Mouse (Mus musculus) intestine, postnatal 0 days (tissue): Measurements from ENCODE around the gene Synj2. TPM values are rescaled to one million over a fixed set of nuclear protein-coding genes. Genes with fewer than 3 reads are reported as not detected.
A peak's percentile ranks its signal among the peaks of the same experiment; 100 is the strongest.

Experiments used
- ATAC-seq: fragments of 200-750 bp; cut with Nextera tagmentation; 2 replicates; pipeline ENCODE4 v1.8.0; 2017; ENCODE audit warnings: mild to moderate bottlenecking, moderate TSS enrichment, moderate library complexity
- H3K27ac ChIP-seq: fragments of 300-500 bp; sonication (generic); 2 replicates; pipeline ENCODE4 v1.5.1; 2014; ENCODE audit warnings: mild to moderate bottlenecking, low read depth, low read length, moderate library complexity
- H3K27me3 ChIP-seq: fragments of 300-500 bp; sonication (generic); replicated peaks from 2 replicates; pipeline ENCODE4 v1.6.1; 2014; ENCODE audit warnings: low read length, mixed read lengths; ENCODE audit not compliant: control insufficient read depth, insufficient read depth
- H3K36me3 ChIP-seq: fragments of 300-500 bp; sonication (generic); 2 replicates; pipeline ENCODE4 v1.6.1; 2014; ENCODE audit warnings: mild to moderate bottlenecking, moderate library complexity; ENCODE audit not compliant: control insufficient read depth, insufficient read depth
- H3K4me1 ChIP-seq: fragments of 300-500 bp; sonication (generic); replicated peaks from 2 replicates; pipeline ENCODE4 v1.6.1; 2014; ENCODE audit warnings: antibody characterized with exemption, low read length, mixed read lengths; ENCODE audit not compliant: control insufficient read depth, insufficient read depth
- H3K4me2 ChIP-seq: fragments of 300-500 bp; sonication (generic); replicated peaks from 2 replicates; pipeline ENCODE4 v1.6.1; 2014; ENCODE audit warnings: low read depth, mild to moderate bottlenecking, moderate library complexity
- H3K4me3 ChIP-seq: fragments of 300-500 bp; sonication (generic); 2 replicates; pipeline ENCODE4 v1.5.1; 2014; ENCODE audit warnings: low read depth, low read length
- H3K9ac ChIP-seq: fragments of 300-500 bp; sonication (generic); 2 replicates; pipeline ENCODE4 v1.6.1; 2014; ENCODE audit warnings: mild to moderate bottlenecking, low read depth, low read length
- H3K9me3 ChIP-seq: fragments of 300-500 bp; sonication (generic); 2 replicates; pipeline ENCODE4 v1.6.1; 2016; ENCODE audit warnings: mixed run types; ENCODE audit not compliant: control insufficient read depth
- CTCF ChIP-seq: sonication (generic); IDR thresholded peaks from 2 replicates; pipeline ENCODE4 v1.5.1; 2016; ENCODE audit warnings: low read depth, mild to moderate bottlenecking, control low read depth, antibody characterized with exemption, moderate library complexity
- WGBS: fragments of 180-500 bp; shearing (Covaris S2); extraction: QIAGEN DNeasy Blood & Tissue Kit; methylation state at CpG from one replicate; pipeline ENCODE4 v1.1.7; 2014; 5-methylcytosine and 5-hydroxymethylcytosine counted together
- polyA plus RNA-seq: library from polyadenylated mRNA; unstranded; fragments of >200 nt; fragmentation: Nextera tagmentation; extraction: Ambion mirVana; gene quantifications from 2 replicates; pipeline ENCODE4 v1.2.1, GENCODE M21; 2015

Synj2 gene
- polyA plus RNA-seq, 1 experiment from 2014 or later: 2.6 TPM

GRCm38 (mm10) chr17:5929031-5929430, 12.0 kb upstream of the Synj2 start:
- Histone ChIP-seq H3K4me3 (no peak overlapping the region), H3K36me3 (peaks cover 69% of the 10 kb centered on the region), H3K9ac (no peak overlapping the region), H3K27ac (no peak overlapping the region), H3K9me3 (no peaks in the 10 kb centered on the region), H3K27me3 (no peaks in the 10 kb centered on the region), H3K4me2 (no peak overlapping the region), H3K4me1 (no peaks in the 10 kb centered on the region)
- TF ChIP-seq CTCF: no peak
- WGBS: 86% methylated on average over 6 of the region's 6 CpGs
- ATAC-seq: no peak

- H3K9ac ChIP-seq: no peak overlapping the region
- H3K27ac ChIP-seq: no peak overlapping the region
- peaks cover 40% of the 10 kb centered on the region for H3K36me3 ChIP-seq
- ATAC-seq: no peak
- no peaks in the 10 kb centered on the region for H3K27me3 ChIP-seq
- H3K4me1 ChIP-seq: peaks cover 6% of the 10 kb centered on the region; the same call in 1 of the 2 replicates
- no peak overlapping the region for H3K4me3 ChIP-seq
- WGBS: 73% methylated on average over 4 of the region's 5 CpGs
- H3K4me2 ChIP-seq: no peak overlapping the region
- no peak for TF ChIP-seq CTCF
- no peaks in the 10 kb centered on the region for H3K9me3 ChIP-seq
Measured at GRCm38 (mm10) chr17:5932161-5932560, 8.9 kb upstream of the Synj2 start.

- peak overlapping the region; percentile 71 for H3K4me2 ChIP-seq
- no peaks in the 10 kb centered on the region for H3K9me3 ChIP-seq
- peak; percentile 83 for ATAC-seq
- H3K9ac ChIP-seq: peak overlapping the region; percentile 48
- peaks cover 15% of the 10 kb centered on the region for H3K36me3 ChIP-seq
- peak overlapping the region; percentile 64; the same call in 1 of the 2 replicates for H3K27ac ChIP-seq
- H3K4me3 ChIP-seq: peak overlapping the region; percentile 42
- H3K27me3 ChIP-seq: no peaks in the 10 kb centered on the region
- H3K4me1 ChIP-seq: peaks cover 6% of the 10 kb centered on the region; the same call in 1 of the 2 replicates
- WGBS: 2% methylated on average over 30 of the region's 30 CpGs
- TF ChIP-seq CTCF: no peak
Measured at GRCm38 (mm10) chr17:5934554-5935324, 6.3 kb upstream of the Synj2 start.

GRCm38 (mm10) chr17:5935680-5936079, 5.4 kb upstream of the Synj2 start:
- Histone ChIP-seq H3K9me3 (no peaks in the 10 kb centered on the region), H3K9ac (no peak overlapping the region), H3K27me3 (no peaks in the 10 kb centered on the region), H3K4me3 (no peak overlapping the region), H3K4me2 (peak overlapping the region; percentile 71), H3K36me3 (peaks cover 7% of the 10 kb centered on the region; the same call in 1 of the 2 replicates), H3K4me1 (peaks cover 6% of the 10 kb centered on the region; the same call in 1 of the 2 replicates), H3K27ac (peak overlapping the region; percentile 64; the same call in 1 of the 2 replicates)
- no peak for TF ChIP-seq CTCF
- WGBS: 33% methylated on average over 3 of the region's 3 CpGs
- ATAC-seq: no peak

GRCm38 (mm10) chr17:5936276-5936675, 4.8 kb upstream of the Synj2 start:
- Histone ChIP-seq H3K9ac (no peak overlapping the region), H3K27me3 (no peaks in the 10 kb centered on the region), H3K4me1 (peaks cover 6% of the 10 kb centered on the region; the same call in 1 of the 2 replicates), H3K4me2 (no peak overlapping the region), H3K4me3 (no peak overlapping the region), H3K36me3 (peaks cover 3% of the 10 kb centered on the region; the same call in 1 of the 2 replicates), H3K9me3 (no peaks in the 10 kb centered on the region), H3K27ac (no peak overlapping the region)
- TF ChIP-seq CTCF: no peak
- WGBS: 76% methylated on average over 14 of the region's 14 CpGs
- no peak for ATAC-seq

- no peak for ATAC-seq
- Histone ChIP-seq H3K9ac (no peak overlapping the region), H3K27ac (no peak overlapping the region), H3K9me3 (no peaks in the 10 kb centered on the region), H3K36me3 (no peaks in the 10 kb centered on the region), H3K4me3 (no peak overlapping the region), H3K27me3 (no peaks in the 10 kb centered on the region), H3K4me2 (no peak overlapping the region), H3K4me1 (peaks cover 6% of the 10 kb centered on the region; the same call in 1 of the 2 replicates)
- 59% methylated on average over 2 of the region's 2 CpGs for WGBS
- TF ChIP-seq CTCF: no peak
Measured at GRCm38 (mm10) chr17:5937441-5937840, 3.6 kb upstream of the Synj2 start.
